Mouse (Mus musculus) kidney, adult 11 months (tissue): Measurements from ENCODE around the gene Crisp1.

Source experiments
- DNase-seq: peaks from one replicate; pipeline ENCODE4 v3.0.0; 2022

Gene Crisp1

DNA sequence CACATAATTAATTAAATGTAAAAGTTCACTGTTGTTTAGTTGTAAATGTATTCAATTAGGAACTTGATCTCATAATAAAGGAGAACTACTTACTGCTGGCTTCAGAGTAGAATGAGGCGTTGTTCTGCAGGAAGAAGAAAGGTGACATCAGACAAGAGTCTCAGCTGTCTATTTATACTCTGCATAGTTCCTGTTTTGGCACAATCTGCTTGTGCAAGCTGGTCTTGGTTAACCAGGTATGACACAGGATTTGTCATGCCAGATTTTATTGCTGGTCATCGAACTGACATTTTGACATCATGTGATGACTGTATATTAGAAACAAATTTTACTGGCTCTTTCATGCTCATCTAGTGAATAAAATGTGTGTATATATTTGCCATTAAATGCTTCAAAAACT lies at the start of gene Crisp1:
Gene Crisp1, minus strand, starts transcription at position 146 of the 400 bp plus-strand sequence.
- DNase-seq: no peak

DNA sequence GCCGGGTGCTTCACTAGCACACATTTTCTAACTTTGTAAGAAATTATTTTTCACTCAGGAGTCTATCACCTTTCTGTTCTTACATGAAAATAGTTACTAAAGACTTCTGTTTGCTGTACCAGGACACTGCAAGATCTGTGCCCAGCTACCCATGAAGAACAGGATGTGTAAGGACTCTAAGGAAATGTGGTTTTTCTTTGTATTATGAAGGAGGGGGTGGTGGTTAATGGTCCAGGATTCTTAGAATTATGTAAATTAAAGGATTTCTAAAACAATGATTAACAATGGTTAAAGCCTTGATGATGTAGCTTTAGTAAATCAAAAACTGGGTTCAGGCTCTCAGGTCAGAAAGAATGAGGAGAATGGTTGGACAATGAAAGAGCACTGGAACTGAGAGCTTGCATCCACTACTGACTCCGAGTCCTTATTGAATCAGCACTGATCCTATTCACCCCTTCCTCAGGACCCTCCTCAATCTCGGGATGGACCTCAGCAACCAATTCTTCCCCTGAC lies 23.5 kb upstream of the Crisp1 start:
- no peak for DNase-seq

DNA sequence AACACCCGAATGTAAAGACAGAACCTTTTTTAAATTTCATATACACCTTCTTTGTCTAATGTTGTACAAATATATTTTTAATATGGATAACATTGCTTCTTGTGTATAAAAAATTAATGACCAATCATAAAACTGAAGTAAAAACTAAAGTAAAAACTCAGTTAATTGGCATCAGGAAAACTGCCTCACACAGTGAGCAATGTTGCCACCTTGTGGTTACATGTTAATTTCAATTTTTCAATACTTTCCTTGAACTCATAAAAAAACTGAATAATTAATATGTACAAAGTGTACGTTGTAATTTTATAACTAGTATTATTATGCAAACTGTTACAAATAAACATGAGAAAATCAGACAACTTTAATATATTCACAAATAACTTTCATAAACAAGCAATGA lies 33.6 kb downstream of the Crisp1 start:
- DNase-seq: no peak

GRCm38 (mm10) chr17:40275519-40275918 lies 43.5 kb downstream of the Crisp1 start:
- no peak for DNase-seq

- no peak for DNase-seq
Measured at GRCm38 (mm10) chr17:40274906-40275470, 44.0 kb downstream of the Crisp1 start.

DNA sequence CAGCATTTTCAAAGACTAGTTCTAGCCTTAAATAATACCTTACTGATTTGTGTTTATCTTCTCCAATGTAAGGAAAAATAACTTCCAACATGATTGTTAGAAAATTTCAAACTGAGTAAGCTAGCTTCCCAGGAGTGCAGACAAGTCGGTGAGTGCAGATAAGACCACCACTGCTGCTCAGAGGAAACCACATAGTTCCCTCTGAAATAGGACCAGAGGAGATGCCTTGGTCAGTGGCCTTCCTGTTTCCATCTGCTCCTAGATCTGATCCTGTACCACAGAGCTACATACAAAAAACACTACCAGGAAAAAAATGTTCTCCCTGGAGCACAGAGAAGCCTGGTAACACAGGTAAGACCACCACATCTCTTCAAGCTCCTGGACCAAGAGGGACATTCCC lies 66.5 kb downstream of the Crisp1 start:
- DNase-seq: no peak
